Mouse (Mus musculus): Measurements from ENCODE around the gene Fmnl2. TPM values are rescaled to one million over a fixed set of nuclear protein-coding genes. Genes with fewer than 3 reads are reported as not detected.

The Fmnl2 gene
- polyA plus RNA-seq, 1 experiment from 2014 or later = 11.2 TPM

- H3K4me3 ChIP-seq (ENCODE audit: low read depth, low read length) = no peak overlapping the region
- peaks cover 29% of the 10 kb centered on the region for H3K4me1 ChIP-seq (ENCODE audit: control insufficient read depth, insufficient read depth, low read length)
- no peak overlapping the region for H3K9ac ChIP-seq (ENCODE audit: low read length)
- 92% methylated on average over 10 of the region's 10 CpGs for WGBS
- no peaks in the 10 kb centered on the region for H3K36me3 ChIP-seq (ENCODE audit: control insufficient read depth, insufficient read depth, low read length)
- no peaks in the 10 kb centered on the region for H3K9me3 ChIP-seq (ENCODE audit: control insufficient read depth, low read length)
- no peak overlapping the region for H3K27ac ChIP-seq (replicated peaks; ENCODE audit: low read depth, low read length)
- no peak for DNase-seq (ENCODE audit: low spot score)
- no peak overlapping the region for H3K4me2 ChIP-seq (ENCODE audit: low read depth, severe bottlenecking)
- no peaks in the 10 kb centered on the region for H3K27me3 ChIP-seq (ENCODE audit: control insufficient read depth, insufficient read depth, low read length)
- no peak for ATAC-seq (ENCODE audit: insufficient number of reproducible peaks, low FRiP score, low TSS enrichment, low read depth)
These were observed 98.2 kb downstream of the Fmnl2 start for GRCm38 (mm10) chr2:52955831-52956230.

GRCm38 (mm10) chr2:52957771-52958534 lies 100.3 kb downstream of the Fmnl2 start:
- Histone ChIP-seq H3K27ac (replicated peaks; ENCODE audit: low read depth, low read length) (0 out of 2 replicates have a peak overlapping the region, but pooled peaks have one; percentile 21), H3K4me3 (ENCODE audit: low read depth, low read length) (no peak overlapping the region), H3K27me3 (ENCODE audit: control insufficient read depth, insufficient read depth, low read length) (no peaks in the 10 kb centered on the region), H3K4me2 (ENCODE audit: low read depth, severe bottlenecking) (no peak overlapping the region), H3K36me3 (ENCODE audit: control insufficient read depth, insufficient read depth, low read length) (no peaks in the 10 kb centered on the region), H3K4me1 (ENCODE audit: control insufficient read depth, insufficient read depth, low read length) (peaks cover 27% of the 10 kb centered on the region), H3K9me3 (ENCODE audit: control insufficient read depth, low read length) (no peaks in the 10 kb centered on the region), H3K9ac (ENCODE audit: low read length) (peak overlapping the region; percentile 27)
- DNase-seq (ENCODE audit: low spot score) (no peak), ATAC-seq (ENCODE audit: insufficient number of reproducible peaks, low FRiP score, low TSS enrichment, low read depth) (no peak)
- WGBS = 48% methylated on average over 8 of the region's 8 CpGs

GRCm38 (mm10) chr2:52958535-52959290 lies 101.1 kb downstream of the Fmnl2 start:
- WGBS = 7% methylated on average over 15 of the region's 15 CpGs
- no peak overlapping the region for H3K4me3 ChIP-seq (ENCODE audit: low read depth, low read length)
- peak; percentile 57 for DNase-seq (ENCODE audit: low spot score)
- H3K4me2 ChIP-seq (ENCODE audit: low read depth, severe bottlenecking) = no peak overlapping the region; the same call in 1 of the 2 replicates
- H3K27me3 ChIP-seq (ENCODE audit: control insufficient read depth, insufficient read depth, low read length) = no peaks in the 10 kb centered on the region
- H3K9ac ChIP-seq (ENCODE audit: low read length) = peak overlapping the region; percentile 27
- no peaks in the 10 kb centered on the region for H3K36me3 ChIP-seq (ENCODE audit: control insufficient read depth, insufficient read depth, low read length)
- H3K27ac ChIP-seq (replicated peaks; ENCODE audit: low read depth, low read length) = 0 out of 2 replicates have a peak overlapping the region, but pooled peaks have one; percentile 21
- H3K4me1 ChIP-seq (ENCODE audit: control insufficient read depth, insufficient read depth, low read length) = peaks cover 29% of the 10 kb centered on the region
- no peaks in the 10 kb centered on the region for H3K9me3 ChIP-seq (ENCODE audit: control insufficient read depth, low read length)
- ATAC-seq (ENCODE audit: insufficient number of reproducible peaks, low FRiP score, low TSS enrichment, low read depth) = peak; percentile 55; the same call in 1 of the 2 replicates

GRCm38 (mm10) chr2:52959291-52959621 lies 101.6 kb downstream of the Fmnl2 start:
- DNase-seq (ENCODE audit: low spot score) = no peak
- Histone ChIP-seq H3K4me1 (ENCODE audit: control insufficient read depth, insufficient read depth, low read length) (peaks cover 32% of the 10 kb centered on the region), H3K4me3 (ENCODE audit: low read depth, low read length) (no peak overlapping the region), H3K27me3 (ENCODE audit: control insufficient read depth, insufficient read depth, low read length) (no peaks in the 10 kb centered on the region), H3K9me3 (ENCODE audit: control insufficient read depth, low read length) (no peaks in the 10 kb centered on the region), H3K4me2 (ENCODE audit: low read depth, severe bottlenecking) (no peak overlapping the region; the same call in 1 of the 2 replicates), H3K27ac (replicated peaks; ENCODE audit: low read depth, low read length) (no peak overlapping the region), H3K36me3 (ENCODE audit: control insufficient read depth, insufficient read depth, low read length) (no peaks in the 10 kb centered on the region), H3K9ac (ENCODE audit: low read length) (no peak overlapping the region)
- ATAC-seq (ENCODE audit: insufficient number of reproducible peaks, low FRiP score, low TSS enrichment, low read depth) = no peak

- DNase-seq (ENCODE audit: low spot score) = no peak
- Histone ChIP-seq H3K9ac (ENCODE audit: low read length) (no peak overlapping the region), H3K27ac (replicated peaks; ENCODE audit: low read depth, low read length) (no peak overlapping the region), H3K27me3 (ENCODE audit: control insufficient read depth, insufficient read depth, low read length) (no peaks in the 10 kb centered on the region), H3K4me3 (ENCODE audit: low read depth, low read length) (no peak overlapping the region), H3K36me3 (ENCODE audit: control insufficient read depth, insufficient read depth, low read length) (no peaks in the 10 kb centered on the region), H3K4me2 (ENCODE audit: low read depth, severe bottlenecking) (no peak overlapping the region), H3K9me3 (ENCODE audit: control insufficient read depth, low read length) (no peaks in the 10 kb centered on the region), H3K4me1 (ENCODE audit: control insufficient read depth, insufficient read depth, low read length) (peaks cover 38% of the 10 kb centered on the region)
- no peak for ATAC-seq (ENCODE audit: insufficient number of reproducible peaks, low FRiP score, low TSS enrichment, low read depth)
- 34% methylated on average over 3 of the region's 3 CpGs for WGBS
These were observed 102.3 kb downstream of the Fmnl2 start for GRCm38 (mm10) chr2:52959982-52960381.

GRCm38 (mm10) chr2:52960697-52961096 lies 103.0 kb downstream of the Fmnl2 start:
- no peaks in the 10 kb centered on the region for H3K27me3 ChIP-seq (ENCODE audit: control insufficient read depth, insufficient read depth, low read length)
- DNase-seq (ENCODE audit: low spot score) (no peak), ATAC-seq (ENCODE audit: insufficient number of reproducible peaks, low FRiP score, low TSS enrichment, low read depth) (no peak)
- H3K4me2 ChIP-seq (ENCODE audit: low read depth, severe bottlenecking) = no peak overlapping the region
- H3K27ac ChIP-seq (replicated peaks; ENCODE audit: low read depth, low read length) = no peak overlapping the region
- 63% methylated on average over 2 of the region's 2 CpGs for WGBS
- H3K4me1 ChIP-seq (ENCODE audit: control insufficient read depth, insufficient read depth, low read length) = peaks cover 39% of the 10 kb centered on the region
- no peak overlapping the region; the same call in 1 of the 2 replicates for H3K9ac ChIP-seq (ENCODE audit: low read length)
- no peaks in the 10 kb centered on the region for H3K9me3 ChIP-seq (ENCODE audit: control insufficient read depth, low read length)
- H3K36me3 ChIP-seq (ENCODE audit: control insufficient read depth, insufficient read depth, low read length) = no peaks in the 10 kb centered on the region
- H3K4me3 ChIP-seq (ENCODE audit: low read depth, low read length) = no peak overlapping the region

GRCm38 (mm10) chr2:52963439-52963838 lies 105.8 kb downstream of the Fmnl2 start:
- no peaks in the 10 kb centered on the region for H3K27me3 ChIP-seq (ENCODE audit: control insufficient read depth, insufficient read depth, low read length)
- no peak for DNase-seq (ENCODE audit: low spot score)
- no peaks in the 10 kb centered on the region for H3K36me3 ChIP-seq (ENCODE audit: control insufficient read depth, insufficient read depth, low read length)
- H3K4me1 ChIP-seq (ENCODE audit: control insufficient read depth, insufficient read depth, low read length) = peaks cover 45% of the 10 kb centered on the region
- ATAC-seq (ENCODE audit: insufficient number of reproducible peaks, low FRiP score, low TSS enrichment, low read depth) = 0 out of 2 replicates have a peak, but pooled peaks have one; percentile 19
- H3K4me3 ChIP-seq (ENCODE audit: low read depth, low read length) = no peak overlapping the region
- no peak overlapping the region for H3K4me2 ChIP-seq (ENCODE audit: low read depth, severe bottlenecking)
- H3K27ac ChIP-seq (replicated peaks; ENCODE audit: low read depth, low read length) = no peak overlapping the region
- no peak overlapping the region for H3K9ac ChIP-seq (ENCODE audit: low read length)
- H3K9me3 ChIP-seq (ENCODE audit: control insufficient read depth, low read length) = no peaks in the 10 kb centered on the region
- WGBS = 71% methylated on average over 1 of the region's 1 CpGs

GRCm38 (mm10) chr2:52964386-52964928 lies 106.8 kb downstream of the Fmnl2 start:
- DNase-seq (ENCODE audit: low spot score) (no peak), ATAC-seq (ENCODE audit: insufficient number of reproducible peaks, low FRiP score, low TSS enrichment, low read depth) (no peak)
- Histone ChIP-seq H3K9ac (ENCODE audit: low read length) (no peak overlapping the region), H3K9me3 (ENCODE audit: control insufficient read depth, low read length) (no peaks in the 10 kb centered on the region), H3K27ac (replicated peaks; ENCODE audit: low read depth, low read length) (no peak overlapping the region; the same call in 1 of the 2 replicates), H3K4me2 (ENCODE audit: low read depth, severe bottlenecking) (no peak overlapping the region), H3K4me3 (ENCODE audit: low read depth, low read length) (no peak overlapping the region), H3K4me1 (ENCODE audit: control insufficient read depth, insufficient read depth, low read length) (peaks cover 41% of the 10 kb centered on the region), H3K36me3 (ENCODE audit: control insufficient read depth, insufficient read depth, low read length) (no peaks in the 10 kb centered on the region), H3K27me3 (ENCODE audit: control insufficient read depth, insufficient read depth, low read length) (no peaks in the 10 kb centered on the region)
- 63% methylated on average over 7 of the region's 7 CpGs for WGBS

Data from limb, embryonic 11.5 days (tissue).